In the genomic region with DNA sequence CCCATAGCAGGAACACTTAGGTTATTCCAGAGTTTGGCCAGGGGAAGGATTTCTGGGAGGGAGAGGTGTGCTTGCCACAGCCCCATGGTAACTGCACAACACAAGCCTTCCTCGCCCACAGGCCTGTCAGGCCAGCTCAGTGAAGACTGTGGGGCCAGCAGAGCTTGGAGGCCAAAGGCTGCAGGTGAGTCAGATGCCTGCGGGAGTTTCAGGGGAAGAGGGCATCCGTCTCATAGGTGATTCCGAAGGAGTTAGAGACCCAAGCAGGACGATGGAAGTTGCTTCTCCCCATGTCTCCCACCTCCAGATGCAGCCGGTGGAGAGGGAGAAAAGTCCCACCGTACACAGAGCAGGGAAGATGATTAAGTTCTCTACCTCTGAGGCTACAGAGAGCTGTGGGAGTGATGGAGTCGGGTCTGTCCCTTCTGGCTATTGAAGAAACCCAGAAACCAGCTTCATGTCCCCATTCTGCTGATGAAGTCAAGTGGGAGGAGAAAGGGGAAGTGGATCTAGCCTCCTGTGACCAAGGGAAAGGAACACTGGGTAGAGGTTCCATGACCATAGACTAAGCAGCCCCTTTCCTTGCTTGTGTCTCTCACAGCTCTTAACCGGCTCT, we compare ENCODE assay signal across 8 mouse cellular contexts. TPM values are rescaled to one million over a fixed set of nuclear protein-coding genes. Genes with fewer than 3 reads are reported as not detected.
A peak's percentile ranks its signal among the peaks of the same experiment; 100 is the strongest.
DNase-seq lines count a peak whose midpoint lies in the region; ATAC-seq and TF ChIP-seq lines count a peak whose summit lies in the region.

TSS of gene Tctex1d4 (plus strand) at position 120 of the 616 bp plus-strand sequence.

- H3K9ac ChIP-seq in kidney, postnatal 0 days (ENCODE audit: low read depth, low read length): peak within 1 kb of the TSS; percentile 43
- peak within 1 kb of the TSS; percentile 63; the same call in 1 of the 2 replicates for H3K9ac ChIP-seq in embryonic facial prominence, embryonic 11.5 days (replicated peaks; ENCODE audit: low read length)
- peak within 1 kb of the TSS; percentile 65 for H3K9ac ChIP-seq in hindbrain, embryonic 16.5 days (ENCODE audit: low read depth, low read length)
- peak within 1 kb of the TSS; percentile 20; the same call in 1 of the 2 replicates for H3K9ac ChIP-seq in midbrain, embryonic 15.5 days

- no peak for DNase-seq in kidney, postnatal 0 days (ENCODE audit: low spot score)
- no peak for DNase-seq in kidney, adult 11 months
- DNase-seq in embryonic facial prominence, embryonic 11.5 days (ENCODE audit: low spot score): no peak
- DNase-seq in thymus, postnatal 4 days: no peak
- no peak for DNase-seq in ovary, postnatal 14 days (ENCODE audit: low spot score)
- DNase-seq in cerebellum, postnatal 25 days: no peak

- WGBS in kidney, postnatal 0 days: 80% methylated on average over 9 of the region's 9 CpGs
- WGBS in embryonic facial prominence, embryonic 11.5 days: 88% methylated on average over 9 of the region's 9 CpGs
- WGBS in hindbrain, embryonic 16.5 days: 87% methylated on average over 9 of the region's 9 CpGs
- WGBS in midbrain, embryonic 15.5 days: 90% methylated on average over 9 of the region's 9 CpGs

- no peak for ATAC-seq in kidney, postnatal 0 days (replicated peaks; ENCODE audit: low FRiP score, low read depth)
- ATAC-seq in embryonic facial prominence, embryonic 11.5 days (replicated peaks; ENCODE audit: insufficient number of reproducible peaks, low FRiP score, low TSS enrichment, low read depth): no peak
- no peak for ATAC-seq in hindbrain, embryonic 16.5 days
- ATAC-seq in midbrain, embryonic 15.5 days (replicated peaks): no peak

- peak within 1 kb of the TSS; percentile 88 for H3K27ac ChIP-seq in kidney, postnatal 0 days
- peak within 1 kb of the TSS; percentile 43; the same call in 1 of the 2 replicates for H3K27ac ChIP-seq in embryonic facial prominence, embryonic 11.5 days (replicated peaks; ENCODE audit: low read depth, low read length)
- H3K27ac ChIP-seq in hindbrain, embryonic 16.5 days (ENCODE audit: low read depth, low read length): peak within 1 kb of the TSS; percentile 79
- H3K27ac ChIP-seq in midbrain, embryonic 15.5 days: peak within 1 kb of the TSS; percentile 67

- no peaks in the 10 kb centered on the region for H3K9me3 ChIP-seq in kidney, postnatal 0 days (replicated peaks; ENCODE audit: low read length)
- no peaks in the 10 kb centered on the region for H3K9me3 ChIP-seq in embryonic facial prominence, embryonic 11.5 days (replicated peaks; ENCODE audit: control insufficient read depth, low read length)
- no peaks in the 10 kb centered on the region for H3K9me3 ChIP-seq in hindbrain, embryonic 16.5 days (ENCODE audit: control insufficient read depth, low read length)
- H3K9me3 ChIP-seq in midbrain, embryonic 15.5 days: no peaks in the 10 kb centered on the region

- 0 out of 2 replicates have a peak, but pooled peaks cover 6% of the 10 kb centered on the region for H3K36me3 ChIP-seq in kidney, postnatal 0 days (ENCODE audit: insufficient read depth, low read length)
- H3K36me3 ChIP-seq in embryonic facial prominence, embryonic 11.5 days (replicated peaks; ENCODE audit: control insufficient read depth, insufficient read depth, low read depth, low read length): no peaks in the 10 kb centered on the region; the same call in 1 of the 2 replicates
- peaks cover 28% of the 10 kb centered on the region for H3K36me3 ChIP-seq in hindbrain, embryonic 16.5 days (ENCODE audit: control insufficient read depth, insufficient read depth, low read length)
- peaks cover 7% of the 10 kb centered on the region; the same call in 1 of the 2 replicates for H3K36me3 ChIP-seq in midbrain, embryonic 15.5 days (replicated peaks)

- TF ChIP-seq CTCF in kidney, postnatal 0 days (IDR thresholded peaks at IDR 0.05; ENCODE audit: low read depth): no peak

- no peak within 1 kb of the TSS for H3K4me3 ChIP-seq in kidney, postnatal 0 days (replicated peaks; ENCODE audit: low read depth, low read length)
- H3K4me3 ChIP-seq in embryonic facial prominence, embryonic 11.5 days (ENCODE audit: low read depth, low read length): no peak within 1 kb of the TSS
- no peak within 1 kb of the TSS for H3K4me3 ChIP-seq in hindbrain, embryonic 16.5 days (ENCODE audit: low read length)
- H3K4me3 ChIP-seq in midbrain, embryonic 15.5 days: no peak within 1 kb of the TSS

- H3K4me1 ChIP-seq in kidney, postnatal 0 days (replicated peaks; ENCODE audit: insufficient read depth, low read length): peaks cover 15% of the 10 kb centered on the region
- peaks cover 11% of the 10 kb centered on the region for H3K4me1 ChIP-seq in embryonic facial prominence, embryonic 11.5 days (ENCODE audit: control insufficient read depth, insufficient read depth, low read length)
- H3K4me1 ChIP-seq in hindbrain, embryonic 16.5 days (ENCODE audit: control insufficient read depth, insufficient read depth, low read depth, low read length): peaks cover 17% of the 10 kb centered on the region
- peaks cover 20% of the 10 kb centered on the region for H3K4me1 ChIP-seq in midbrain, embryonic 15.5 days

- H3K4me2 ChIP-seq in kidney, postnatal 0 days (ENCODE audit: low read length): no peak within 1 kb of the TSS; the same call in 1 of the 2 replicates
- no peak within 1 kb of the TSS for H3K4me2 ChIP-seq in embryonic facial prominence, embryonic 11.5 days (ENCODE audit: low read depth, low read length)
- H3K4me2 ChIP-seq in hindbrain, embryonic 16.5 days (ENCODE audit: low read length): peak within 1 kb of the TSS; percentile 12; the same call in 1 of the 2 replicates
- no peak within 1 kb of the TSS for H3K4me2 ChIP-seq in midbrain, embryonic 15.5 days

- H3K27me3 ChIP-seq in kidney, postnatal 0 days (ENCODE audit: insufficient read depth, low read length): no peaks in the 10 kb centered on the region
- peaks cover 2% of the 10 kb centered on the region; the same call in 1 of the 2 replicates for H3K27me3 ChIP-seq in embryonic facial prominence, embryonic 11.5 days (ENCODE audit: control insufficient read depth, insufficient read depth, low read length)
- no peaks in the 10 kb centered on the region for H3K27me3 ChIP-seq in hindbrain, embryonic 16.5 days (replicated peaks; ENCODE audit: control insufficient read depth, insufficient read depth, low read length)
- no peaks in the 10 kb centered on the region for H3K27me3 ChIP-seq in midbrain, embryonic 15.5 days (replicated peaks)

RNA-seq across cellular contexts. Expression of gene Tctex1d4, which starts in this region (rescaled TPM):
- 0.24 TPM in 1 of 2 replicates, not detected in the other for polyA plus RNA-seq in kidney, postnatal 0 days (2015; fragmentation: Nextera tagmentation; extraction: Ambion mirVana)
- polyA plus RNA-seq in embryonic facial prominence, embryonic 11.5 days (2014; fragmentation: Nextera tagmentation; extraction: Ambion mirVana): not detected in 2 replicates
- 1.5 and 1.8 TPM in 2 replicates for polyA plus RNA-seq in hindbrain, embryonic 16.5 days (2015; fragmentation: Nextera tagmentation; extraction: Ambion mirVana)
- 0.42 TPM in 1 of 2 replicates, not detected in the other for polyA plus RNA-seq in midbrain, embryonic 15.5 days (2015; fragmentation: Nextera tagmentation; extraction: Ambion mirVana)
